Comparison of ENCODE assay signal across 9 mouse cellular contexts in genomic region chr3:145408045-145408444, GRCm38 (mm10).
DNase-seq lines count a peak whose midpoint lies in the region; ATAC-seq and TF ChIP-seq lines count a peak whose summit lies in the region.
"Had no signal": no experiment of that assay in that cellular context is flagged by ENCODE, and none has a peak within 500 bp of the region (broad histone marks: within the 10 kb centered on the region; RNA-seq: fewer than 3 reads in every experiment).

No protein-coding gene starts in this region.

- H3K4me3 ChIP-seq in liver, embryonic 14.5 days (ENCODE audit: insufficient read depth in 1 of 2, low read depth in 2 of 2, low read length in 2 of 2): no peak overlapping the region
- H3K4me3 ChIP-seq: neural tube, embryonic 13.5 days had no signal

- TF ChIP-seq EP300 in liver, embryonic 14.5 days (IDR thresholded peaks at IDR 0.05; ENCODE audit: low read depth): no peak

- ATAC-seq in liver, embryonic 14.5 days (ENCODE audit: insufficient read depth): no peak

- intact Hi-C loops in heart, postnatal 14 days (cut with DNase I): no loop called here

- H3K27ac ChIP-seq in liver, embryonic 14.5 days: no peak overlapping the region
- H3K27ac ChIP-seq: neural tube, embryonic 13.5 days had no signal

- H3K9me3 ChIP-seq in liver, embryonic 14.5 days (ENCODE audit: control insufficient read depth, low read length): no peaks in the 10 kb centered on the region
- H3K9me3 ChIP-seq: neural tube, embryonic 13.5 days had no signal

- no peaks in the 10 kb centered on the region for H3K27me3 ChIP-seq in liver, embryonic 14.5 days (ENCODE audit: control insufficient read depth, insufficient read depth, low read length)
- H3K27me3 ChIP-seq: neural tube, embryonic 13.5 days had no signal

- 53% methylated on average over 3 of the region's 3 CpGs for WGBS in liver, embryonic 14.5 days (ENCODE audit: insufficient replicate concordance)

- no peak overlapping the region for H3K9ac ChIP-seq in liver, embryonic 14.5 days (replicated peaks)
- H3K9ac ChIP-seq: neural tube, embryonic 13.5 days had no signal

- H3K4me1 ChIP-seq in liver, embryonic 14.5 days (replicated peaks; ENCODE audit: control insufficient read depth in 2 of 2, insufficient read depth in 2 of 2, low read length in 1 of 2): no peaks in the 10 kb centered on the region
- H3K4me1 ChIP-seq: neural tube, embryonic 13.5 days had no signal

- DNase-seq in heart, postnatal 14 days: peak; percentile 8 to 16
- DNase-seq in heart, adult 8-10 months (ENCODE audit: low spot score): no peak
- peak; percentile 41 for DNase-seq in 416B (ENCODE audit: low read depth)
- DNase-seq in ZHBTc4 (ENCODE audit: low read depth, low spot score): peak; percentile 69
- DNase-seq in liver, embryonic 14.5 days (ENCODE audit: low read depth in 3 of 3, low spot score in 3 of 3): no peak
- DNase-seq in MN1 (ENCODE audit: low spot score): no peak
- DNase-seq in gastrocnemius, adult 18-20 months (ENCODE audit: low spot score): no peak
- no peak for DNase-seq in layer of hippocampus, adult 9-10 months (ENCODE audit: low spot score)

- TF ChIP-seq CTCF in liver, embryonic 14.5 days (IDR thresholded peaks at IDR 0.05; ENCODE audit: low read depth): peak; percentile 64

- H3K36me3 ChIP-seq in liver, embryonic 14.5 days (replicated peaks; ENCODE audit: control insufficient read depth, insufficient read depth, low read depth): no peaks in the 10 kb centered on the region
- H3K36me3 ChIP-seq: neural tube, embryonic 13.5 days had no signal

- no peak overlapping the region for H3K4me2 ChIP-seq in liver, embryonic 14.5 days (ENCODE audit: low read depth)
- H3K4me2 ChIP-seq: neural tube, embryonic 13.5 days had no signal

Comparison
In these comparisons a context has a peak if more than half of its experiments do, and no peak if none do; other contexts are left out.
1. DNase-seq: peak in heart, postnatal 14 days (2 of 2), 416B (single experiment) and ZHBTc4 (single experiment); none in heart, adult 8-10 months (single experiment), liver, embryonic 14.5 days (0 of 3), MN1 (single experiment), gastrocnemius, adult 18-20 months (single experiment) and layer of hippocampus, adult 9-10 months (single experiment).